Mouse (Mus musculus): ENCODE measurements around the gene Phf2.

DNA sequence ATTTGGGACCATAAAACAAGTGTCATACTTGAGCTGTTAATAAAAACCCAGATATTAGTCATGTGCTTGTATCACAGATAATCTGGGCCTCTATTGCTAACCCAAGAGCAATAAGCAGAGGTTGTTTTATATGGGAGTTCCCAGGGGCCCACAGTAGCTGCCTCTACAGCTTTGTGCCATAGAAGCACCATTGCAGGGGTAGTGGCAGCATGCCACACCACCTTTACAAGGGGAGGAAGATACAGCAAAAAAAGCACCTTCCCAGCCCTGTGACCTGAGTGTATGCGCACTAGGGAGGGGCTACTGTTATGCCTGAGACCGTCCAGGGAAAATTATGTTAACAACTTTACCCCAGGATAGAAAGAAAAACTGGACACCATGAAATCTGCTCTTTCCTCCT, 34.5 kb upstream of the Phf2 start:
- no peak for TF ChIP-seq TAL1 (IDR thresholded peaks at IDR 0.05; ENCODE audit: low read length)
- no peak for TF ChIP-seq GATA1 (IDR thresholded peaks at IDR 0.05; ENCODE audit: low read length)

Data from erythroblast, embryonic 14.5 days (primary cell).